8 mouse cellular contexts compared by ENCODE assay signal in genomic region chr15:25915013-25915412, GRCm38 (mm10).
DNase-seq lines count a peak whose midpoint lies in the region; ATAC-seq and TF ChIP-seq lines count a peak whose summit lies in the region.

No protein-coding gene starts in this region.

- no peak overlapping the region for H3K4me2 ChIP-seq in intestine, postnatal 0 days (replicated peaks; ENCODE audit: low read depth)

- no peak overlapping the region for H3K27ac ChIP-seq in intestine, postnatal 0 days (ENCODE audit: low read depth, low read length)

- no peak overlapping the region for H3K4me3 ChIP-seq in intestine, postnatal 0 days (ENCODE audit: low read depth, low read length)

- DNase-seq in urinary bladder, postnatal 14 days (ENCODE audit: low spot score): peak; percentile 31
- no peak for DNase-seq in urinary bladder, adult 2 months (ENCODE audit: low spot score)
- peak; percentile 54 for DNase-seq in gastrocnemius, postnatal 14 days
- DNase-seq in yolk sac, embryonic 10.5 days (ENCODE audit: low spot score): peak; percentile 32
- DNase-seq in spleen, adult 18-20 months: no peak
- DNase-seq in ovary, postnatal 14 days (ENCODE audit: low spot score): no peak
- DNase-seq in MN1 (ENCODE audit: low spot score): no peak

- H3K36me3 ChIP-seq in intestine, postnatal 0 days (ENCODE audit: control insufficient read depth, insufficient read depth): no peaks in the 10 kb centered on the region

- peak; percentile 65; the same call in 1 of the 2 replicates for ATAC-seq in intestine, postnatal 0 days

- no peaks in the 10 kb centered on the region for H3K9me3 ChIP-seq in intestine, postnatal 0 days (ENCODE audit: control insufficient read depth)

- H3K4me1 ChIP-seq in intestine, postnatal 0 days (replicated peaks; ENCODE audit: control insufficient read depth, insufficient read depth, low read length): no peaks in the 10 kb centered on the region; the same call in none of the 2 replicates

- TF ChIP-seq CTCF in intestine, postnatal 0 days (IDR thresholded peaks at IDR 0.05; ENCODE audit: low read depth): no peak

- intact Hi-C loops in gastrocnemius, postnatal 14 days (cut with DNase I; ENCODE audit: low total_unique reads): no loop called here

- H3K27me3 ChIP-seq in intestine, postnatal 0 days (replicated peaks; ENCODE audit: control insufficient read depth, insufficient read depth, low read length): no peaks in the 10 kb centered on the region

- no peak overlapping the region for H3K9ac ChIP-seq in intestine, postnatal 0 days (ENCODE audit: low read depth, low read length)

- WGBS in intestine, postnatal 0 days: 44% methylated on average over 10 of the region's 10 CpGs

Comparison
In these comparisons a context has a peak if more than half of its experiments do, and no peak if none do; other contexts are left out.
1. DNase-seq: peak in urinary bladder, postnatal 14 days (single experiment), gastrocnemius, postnatal 14 days (single experiment) and yolk sac, embryonic 10.5 days (single experiment); none in urinary bladder, adult 2 months (single experiment), spleen, adult 18-20 months (0 of 2), ovary, postnatal 14 days (single experiment) and MN1 (single experiment).